In the genomic region with DNA sequence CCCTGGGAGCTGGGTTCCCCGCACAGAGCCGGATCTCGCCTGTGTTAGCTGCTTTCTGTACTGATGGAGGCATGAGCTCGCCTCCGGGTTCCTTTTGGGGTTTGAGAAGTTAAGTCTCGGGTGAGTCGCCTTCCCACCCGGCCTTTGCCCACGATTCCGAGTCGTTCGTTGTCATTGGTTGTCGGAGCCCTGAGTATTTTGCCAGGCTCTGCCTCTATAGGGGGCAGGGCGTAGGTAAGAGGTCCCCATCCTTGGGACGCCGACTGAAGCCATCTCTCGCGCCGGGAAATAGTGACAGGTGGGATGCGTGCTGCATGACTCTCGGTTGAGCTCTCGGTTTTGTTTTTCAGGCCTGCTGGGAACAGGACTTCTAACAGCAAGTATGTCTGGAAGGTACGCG, we compare ENCODE assay signal across 8 mouse cellular contexts. TPM values are rescaled to one million over a fixed set of nuclear protein-coding genes. Genes with fewer than 3 reads are reported as not detected.
DNase-seq lines count a peak whose midpoint lies in the region; ATAC-seq and TF ChIP-seq lines count a peak whose summit lies in the region.

No protein-coding gene starts in this region.

- peak overlapping the region; percentile 96 for H3K9ac ChIP-seq in forebrain, embryonic 12.5 days
- peak overlapping the region; percentile 88 for H3K9ac ChIP-seq in liver, embryonic 12.5 days
- H3K9ac ChIP-seq in stomach, postnatal 0 days (ENCODE audit: low read length) = peak overlapping the region; percentile 78

- peak; percentile 39; the same call in 1 of the 2 replicates for ATAC-seq in forebrain, embryonic 12.5 days (ENCODE audit: low FRiP score)
- ATAC-seq in liver, embryonic 12.5 days = peak; percentile 48
- ATAC-seq in stomach, postnatal 0 days (ENCODE audit: low FRiP score, low TSS enrichment) = peak; percentile 48

- TF ChIP-seq CTCF in lung, adult 2 months (IDR thresholded peaks at IDR 0.05; ENCODE audit: insufficient read depth, low read length) = no peak
- no peak for TF ChIP-seq CTCF in bone marrow macrophage, adult 2 months (IDR thresholded peaks at IDR 0.05; ENCODE audit: low read depth, low read length)
- no peak for TF ChIP-seq CTCF in stomach, postnatal 0 days (IDR thresholded peaks at IDR 0.05; ENCODE audit: low read depth)

- TF ChIP-seq POLR2A in lung, adult 2 months (IDR thresholded peaks at IDR 0.05; ENCODE audit: borderline replicate concordance, extremely low read depth, low read depth, low read length) = no peak
- no peak for TF ChIP-seq POLR2A in bone marrow macrophage, adult 2 months (IDR thresholded peaks at IDR 0.05; ENCODE audit: borderline replicate concordance, low read depth, low read length)

- H3K4me1 ChIP-seq in lung, adult 2 months (ENCODE audit: control insufficient read depth, insufficient read depth, low read length) = peaks cover 2% of the 10 kb centered on the region; the same call in 1 of the 2 replicates
- H3K4me1 ChIP-seq in bone marrow macrophage, adult 2 months (ENCODE audit: control insufficient read depth, insufficient read depth, low read length) = peaks cover 10% of the 10 kb centered on the region
- peaks cover 18% of the 10 kb centered on the region for H3K4me1 ChIP-seq in forebrain, embryonic 12.5 days
- peaks cover 44% of the 10 kb centered on the region for H3K4me1 ChIP-seq in liver, embryonic 12.5 days
- peaks cover 6% of the 10 kb centered on the region for H3K4me1 ChIP-seq in stomach, postnatal 0 days (replicated peaks; ENCODE audit: control insufficient read depth, insufficient read depth)

- H3K4me2 ChIP-seq in forebrain, embryonic 12.5 days = peak overlapping the region; percentile 73
- peak overlapping the region; percentile 70 for H3K4me2 ChIP-seq in liver, embryonic 12.5 days
- peak overlapping the region; percentile 73 for H3K4me2 ChIP-seq in stomach, postnatal 0 days (replicated peaks; ENCODE audit: low read depth)

- no peaks in the 10 kb centered on the region for H3K9me3 ChIP-seq in forebrain, embryonic 12.5 days
- H3K9me3 ChIP-seq in liver, embryonic 12.5 days (replicated peaks) = no peaks in the 10 kb centered on the region
- no peaks in the 10 kb centered on the region for H3K9me3 ChIP-seq in stomach, postnatal 0 days (ENCODE audit: control insufficient read depth, low read length)

- H3K27me3 ChIP-seq in forebrain, embryonic 12.5 days = no peaks in the 10 kb centered on the region
- no peaks in the 10 kb centered on the region for H3K27me3 ChIP-seq in liver, embryonic 12.5 days (replicated peaks)
- H3K27me3 ChIP-seq in stomach, postnatal 0 days (ENCODE audit: control insufficient read depth, insufficient read depth, low read length) = no peaks in the 10 kb centered on the region

- no peak for DNase-seq in lung, adult 2 months
- DNase-seq in lung, postnatal 25 days (ENCODE audit: low spot score) = no peak
- no peak for DNase-seq in stomach, postnatal 0 days (ENCODE audit: low spot score)
- DNase-seq in Muller cell, postnatal 12 days (ENCODE audit: inconsistent ontology term) = no peak
- DNase-seq in cerebellum, postnatal 36 days = no peak

- H3K4me3 ChIP-seq in lung, adult 2 months (replicated peaks; ENCODE audit: extremely low read depth, low read depth, low read length) = peak overlapping the region; percentile 91
- H3K4me3 ChIP-seq in bone marrow macrophage, adult 2 months (ENCODE audit: insufficient read depth, low read length) = peak overlapping the region; percentile 95
- peak overlapping the region; percentile 93 for H3K4me3 ChIP-seq in forebrain, embryonic 12.5 days (replicated peaks)
- peak overlapping the region; percentile 90 for H3K4me3 ChIP-seq in liver, embryonic 12.5 days
- H3K4me3 ChIP-seq in stomach, postnatal 0 days (ENCODE audit: low read depth, low read length) = peak overlapping the region; percentile 77

- peak overlapping the region; percentile 80 for H3K27ac ChIP-seq in bone marrow macrophage, adult 2 months (ENCODE audit: insufficient read depth, low read depth, low read length)
- peak overlapping the region; percentile 92 for H3K27ac ChIP-seq in forebrain, embryonic 12.5 days
- peak overlapping the region; percentile 90 for H3K27ac ChIP-seq in liver, embryonic 12.5 days
- H3K27ac ChIP-seq in stomach, postnatal 0 days (replicated peaks) = peak overlapping the region; percentile 90

- TF ChIP-seq EP300 in stomach, postnatal 0 days (optimal IDR thresholded peaks at IDR 0.05) = no peak

- WGBS in lung, adult 2 months = under 1% methylated on average over 24 of the region's 24 CpGs
- under 1% methylated on average over 22 of the region's 24 CpGs for WGBS in forebrain, embryonic 12.5 days
- under 1% methylated on average over 24 of the region's 24 CpGs for WGBS in liver, embryonic 12.5 days (ENCODE audit: insufficient replicate concordance)
- WGBS in stomach, postnatal 0 days = under 1% methylated on average over 24 of the region's 24 CpGs

- peaks cover 31% of the 10 kb centered on the region for H3K36me3 ChIP-seq in forebrain, embryonic 12.5 days (replicated peaks)
- H3K36me3 ChIP-seq in liver, embryonic 12.5 days = peaks cover 36% of the 10 kb centered on the region
- H3K36me3 ChIP-seq in stomach, postnatal 0 days (ENCODE audit: control insufficient read depth, insufficient read depth, low read length) = 0 out of 2 replicates have a peak, but pooled peaks cover 10% of the 10 kb centered on the region

RNA-seq across cellular contexts. Expression of a gene that starts 0.5 kb away (rescaled TPM):
- 146 and 225 TPM in 2 replicates for polyA plus RNA-seq in lung, adult 2 months (2012; rRNA removed)
- 1,252 and 1,407 TPM in 2 replicates for polyA plus RNA-seq in bone marrow macrophage, adult 2 months (2012; ENCODE audit: insufficient read depth, insufficient read length, missing spikeins)
- 730 and 741 TPM in 2 replicates for polyA plus RNA-seq in forebrain, embryonic 12.5 days (2016; fragmentation: Nextera tagmentation; extraction: Ambion mirVana)
- 867 and 937 TPM in 2 replicates for polyA plus RNA-seq in liver, embryonic 12.5 days (2016; fragmentation: Nextera tagmentation; extraction: Ambion mirVana)
- polyA plus RNA-seq in stomach, postnatal 0 days (2015; fragmentation: Nextera tagmentation; extraction: Ambion mirVana) = 779 and 827 TPM in 2 replicates

RNA-seq across cellular contexts. Expression of a gene that starts 0.8 kb away (rescaled TPM):
- polyA plus RNA-seq in lung, adult 2 months (2012; rRNA removed) = 0.84 and 1.9 TPM in 2 replicates
- 0.15 and 0.86 TPM in 2 replicates for polyA plus RNA-seq in bone marrow macrophage, adult 2 months (2012; ENCODE audit: insufficient read depth, insufficient read length, missing spikeins)
- polyA plus RNA-seq in forebrain, embryonic 12.5 days (2016; fragmentation: Nextera tagmentation; extraction: Ambion mirVana) = 4.3 and 4.5 TPM in 2 replicates
- 1.4 and 1.7 TPM in 2 replicates for polyA plus RNA-seq in liver, embryonic 12.5 days (2016; fragmentation: Nextera tagmentation; extraction: Ambion mirVana)
- polyA plus RNA-seq in stomach, postnatal 0 days (2015; fragmentation: Nextera tagmentation; extraction: Ambion mirVana) = 0.98 and 1.1 TPM in 2 replicates

RNA-seq across cellular contexts. Expression of a gene that starts 5.5 kb away (rescaled TPM):
- 2.6 and 5.0 TPM in 2 replicates for polyA plus RNA-seq in lung, adult 2 months (2012; rRNA removed)
- 4.4 and 4.6 TPM in 2 replicates for polyA plus RNA-seq in bone marrow macrophage, adult 2 months (2012; ENCODE audit: insufficient read depth, insufficient read length, missing spikeins)
- 3.1 and 4.4 TPM in 2 replicates for polyA plus RNA-seq in forebrain, embryonic 12.5 days (2016; fragmentation: Nextera tagmentation; extraction: Ambion mirVana)
- polyA plus RNA-seq in liver, embryonic 12.5 days (2016; fragmentation: Nextera tagmentation; extraction: Ambion mirVana) = 1.1 and 1.2 TPM in 2 replicates
- 0.47 and 0.85 TPM in 2 replicates for polyA plus RNA-seq in stomach, postnatal 0 days (2015; fragmentation: Nextera tagmentation; extraction: Ambion mirVana)
